Mouse (Mus musculus) liver, embryonic 15.5 days (tissue): ENCODE measurements around the gene Ppp5c. TPM values are rescaled to one million over a fixed set of nuclear protein-coding genes. Genes with fewer than 3 reads are reported as not detected.

Source experiments
- polyA plus RNA-seq: library from polyadenylated mRNA; unstranded; fragments of >200 nt; fragmentation: Nextera tagmentation; extraction: Ambion mirVana; gene quantifications from 2 replicates; pipeline ENCODE4 v1.2.1, GENCODE M21; 2015

Ppp5c gene
- polyA plus RNA-seq, 1 experiment from 2014 or later, result 43.2 TPM

Other genes starting within 250 kb of the Ppp5c start
- 120 and 144 TPM in 2 replicates for gene Slc1a5, start 246.6 kb downstream of the Ppp5c start, polyA plus RNA-seq
- gene Strn4, start 212.0 kb downstream of the Ppp5c start, polyA plus RNA-seq, result 30.9 and 37.8 TPM in 2 replicates
- 8.2 and 9.0 TPM in 2 replicates for gene Fkrp, start 211.2 kb downstream of the Ppp5c start, polyA plus RNA-seq
- gene Prkd2, start 185.0 kb downstream of the Ppp5c start, polyA plus RNA-seq, result 3.2 and 3.8 TPM in 2 replicates
- gene Dact3, start 152.6 kb downstream of the Ppp5c start, polyA plus RNA-seq, result 0.14 and 0.17 TPM in 2 replicates
- 0.13 TPM in 2 replicates for gene Gng8, start 136.1 kb downstream of the Ppp5c start, polyA plus RNA-seq
- 1.2 TPM in 2 replicates for gene Ptgir, start 121.4 kb downstream of the Ppp5c start, polyA plus RNA-seq
- 79.0 and 83.9 TPM in 2 replicates for gene Calm3, start 103.8 kb downstream of the Ppp5c start, polyA plus RNA-seq
- 0.44 and 0.60 TPM in 2 replicates for gene Pnmal2, start 83.2 kb downstream of the Ppp5c start, polyA plus RNA-seq
- 0.05 TPM in 1 of 2 replicates, not detected in the other for gene Pnmal1, start 68.2 kb downstream of the Ppp5c start, polyA plus RNA-seq
- gene Gm42372, start 44.8 kb downstream of the Ppp5c start, polyA plus RNA-seq, result 0.06 TPM in 1 of 2 replicates, not detected in the other
- gene Ccdc8, start 35.2 kb downstream of the Ppp5c start, polyA plus RNA-seq, result 3.7 and 3.9 TPM in 2 replicates
- gene Hif3a, start 34.5 kb upstream of the Ppp5c start, polyA plus RNA-seq, result 31.4 and 37.5 TPM in 2 replicates
- gene Psg16, start 46.1 kb upstream of the Ppp5c start, polyA plus RNA-seq, result 0.13 and 0.24 TPM in 2 replicates
- gene Ceacam3, start 122.4 kb upstream of the Ppp5c start, polyA plus RNA-seq, result 0.03 TPM in 1 of 2 replicates, not detected in the other
- gene Psg29, start 175.6 kb upstream of the Ppp5c start, polyA plus RNA-seq, result not detected in 2 replicates